Comparison of ENCODE assay signal across 18 mouse cellular contexts in genomic region chr4:150572938-150573337, GRCm38 (mm10).
DNase-seq lines count a peak whose midpoint lies in the region; ATAC-seq and TF ChIP-seq lines count a peak whose summit lies in the region.
"Had no signal": no experiment of that assay in that cellular context is flagged by ENCODE, and none has a peak within 500 bp of the region (broad histone marks: within the 10 kb centered on the region; RNA-seq: fewer than 3 reads in every experiment).

No protein-coding gene starts in this region.

- no peaks in the 10 kb centered on the region for H3K9me3 ChIP-seq in liver, embryonic 14.5 days (ENCODE audit: control insufficient read depth, low read length)
- no peaks in the 10 kb centered on the region for H3K9me3 ChIP-seq in intestine, embryonic 15.5 days
- H3K9me3 ChIP-seq: hindbrain, embryonic 10.5 days; limb, embryonic 13.5 days; lung, embryonic 15.5 days; midbrain, embryonic 12.5 days; neural tube, embryonic 15.5 days had no signal

- H3K27ac ChIP-seq in liver, embryonic 14.5 days: no peak overlapping the region
- peak overlapping the region; percentile 58; the same call in 1 of the 2 replicates for H3K27ac ChIP-seq in intestine, embryonic 15.5 days
- H3K27ac ChIP-seq: hindbrain, embryonic 10.5 days; limb, embryonic 13.5 days; macrophage; midbrain, embryonic 12.5 days; neural tube, embryonic 15.5 days had no signal

- H3K4me3 ChIP-seq in liver, embryonic 14.5 days (ENCODE audit: insufficient read depth in 1 of 2, low read depth in 2 of 2, low read length in 2 of 2): no peak overlapping the region
- no peak overlapping the region for H3K4me3 ChIP-seq in intestine, embryonic 15.5 days (replicated peaks)
- H3K4me3 ChIP-seq: hindbrain, embryonic 10.5 days; limb, embryonic 13.5 days; lung, embryonic 15.5 days; midbrain, embryonic 12.5 days; neural tube, embryonic 15.5 days had no signal

- no peak for TF ChIP-seq EP300 in liver, embryonic 14.5 days (IDR thresholded peaks at IDR 0.05; ENCODE audit: low read depth)

- H3K9ac ChIP-seq in liver, embryonic 14.5 days (replicated peaks): no peak overlapping the region
- no peak overlapping the region for H3K9ac ChIP-seq in intestine, embryonic 15.5 days
- H3K9ac ChIP-seq: forebrain, postnatal 0 days; limb, embryonic 13.5 days; lung, embryonic 15.5 days; midbrain, embryonic 12.5 days had no signal

- no peaks in the 10 kb centered on the region for H3K27me3 ChIP-seq in liver, embryonic 14.5 days (ENCODE audit: control insufficient read depth, insufficient read depth, low read length)
- H3K27me3 ChIP-seq in intestine, embryonic 15.5 days (replicated peaks): no peaks in the 10 kb centered on the region
- no peaks in the 10 kb centered on the region for H3K27me3 ChIP-seq in splenic B cell, adult 2 months (ENCODE audit: control insufficient read depth, insufficient read depth, low read length, poor library complexity, severe bottlenecking)
- H3K27me3 ChIP-seq: limb, embryonic 13.5 days; lung, embryonic 15.5 days; neural tube, embryonic 15.5 days had no signal

- H3K4me2 ChIP-seq in liver, embryonic 14.5 days (ENCODE audit: low read depth): peak overlapping the region; percentile 34; the same call in 1 of the 2 replicates
- H3K4me2 ChIP-seq in intestine, embryonic 15.5 days (replicated peaks): peak overlapping the region; percentile 36
- H3K4me2 ChIP-seq: limb, embryonic 13.5 days; lung, embryonic 15.5 days; midbrain, embryonic 12.5 days had no signal

- ATAC-seq in liver, embryonic 14.5 days (ENCODE audit: insufficient read depth): no peak
- no peak for ATAC-seq in intestine, embryonic 15.5 days
- ATAC-seq: forebrain, postnatal 0 days had no signal

- H3K36me3 ChIP-seq in liver, embryonic 14.5 days (replicated peaks; ENCODE audit: control insufficient read depth, insufficient read depth, low read depth): no peaks in the 10 kb centered on the region; the same call in 1 of the 2 replicates
- no peaks in the 10 kb centered on the region for H3K36me3 ChIP-seq in intestine, embryonic 15.5 days
- H3K36me3 ChIP-seq in splenic B cell, adult 2 months (ENCODE audit: control insufficient read depth, insufficient read depth, low read length, poor library complexity, severe bottlenecking): peaks cover 18% of the 10 kb centered on the region
- H3K36me3 ChIP-seq: neural tube, embryonic 15.5 days had no signal

- DNase-seq in liver, embryonic 14.5 days (ENCODE audit: low read depth in 3 of 3, low spot score in 3 of 3): no peak
- DNase-seq in liver: no peak
- peak; percentile 39 for DNase-seq in T-cell, adult 2 months (ENCODE audit: low spot score)
- peak; percentile 61 for DNase-seq in splenic B cell, adult 2 months (ENCODE audit: low read depth, low spot score)
- no peak for DNase-seq in thymus, postnatal 14 days
- no peak for DNase-seq in layer of hippocampus, adult 8-10 months (ENCODE audit: low spot score in 2 of 2)
- DNase-seq: adrenal gland, postnatal 36 days; cerebellum, postnatal 10 days; forebrain, postnatal 0 days; right cerebral cortex, postnatal 25 days; thymus, adult 18-20 months had no signal

- 79% methylated on average over 4 of the region's 4 CpGs for WGBS in liver, embryonic 14.5 days (ENCODE audit: insufficient replicate concordance)
- 69% methylated on average over 4 of the region's 4 CpGs for WGBS in intestine, embryonic 15.5 days

- H3K4me1 ChIP-seq in liver, embryonic 14.5 days (replicated peaks; ENCODE audit: control insufficient read depth in 2 of 2, insufficient read depth in 2 of 2, low read length in 1 of 2): peaks cover 19 to 26% of the 10 kb centered on the region in 2 experiments; a peak in 3 of 4 replicates
- peaks cover 48% of the 10 kb centered on the region for H3K4me1 ChIP-seq in intestine, embryonic 15.5 days (replicated peaks)

- TF ChIP-seq CTCF in liver, embryonic 14.5 days (IDR thresholded peaks at IDR 0.05; ENCODE audit: low read depth): no peak

Comparison
In these comparisons a context has a peak if more than half of its experiments do, and no peak if none do; other contexts are left out.
1. DNase-seq: peak in T-cell, adult 2 months (single experiment) and splenic B cell, adult 2 months (single experiment); none in liver, embryonic 14.5 days (0 of 3), liver (single experiment), thymus, postnatal 14 days (single experiment) and layer of hippocampus, adult 8-10 months (0 of 2).